Mouse (Mus musculus): ENCODE results near the gene Ttll1.

DNA sequence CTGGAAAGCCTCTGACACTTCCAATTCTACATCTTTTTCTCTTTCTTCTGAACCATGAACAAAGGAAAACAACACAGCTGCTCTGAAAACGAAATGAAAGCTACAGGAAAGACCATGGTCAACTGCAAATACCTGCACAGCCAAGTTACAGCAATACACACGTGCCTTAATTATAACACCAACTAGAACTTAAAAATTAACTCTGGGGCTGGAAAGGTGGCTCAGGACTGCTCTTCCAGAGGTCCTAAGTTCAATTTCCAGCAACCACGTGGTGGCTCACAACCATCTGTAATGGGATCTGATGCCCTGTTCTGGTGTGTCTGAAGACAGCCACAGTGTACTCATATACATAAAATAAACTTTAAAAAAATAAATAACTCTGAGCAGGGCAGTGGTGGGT, 55.7 kb downstream of the Ttll1 start:
- TF ChIP-seq CTCF (IDR thresholded peaks at IDR 0.05; ENCODE audit: low read depth, low read length) (no peak), TAL1 (conservative IDR thresholded peaks at IDR 0.05; ENCODE audit: low read depth, low read length) (no peak), GATA1 (IDR thresholded peaks at IDR 0.05; ENCODE audit: borderline replicate concordance, low read length) (no peak), POLR2AphosphoS5 (IDR thresholded peaks at IDR 0.05; ENCODE audit: insufficient replicate concordance, low read depth, low read length) (no peak)
